Comparison of ENCODE assay signal across 8 mouse cellular contexts in the genomic region with DNA sequence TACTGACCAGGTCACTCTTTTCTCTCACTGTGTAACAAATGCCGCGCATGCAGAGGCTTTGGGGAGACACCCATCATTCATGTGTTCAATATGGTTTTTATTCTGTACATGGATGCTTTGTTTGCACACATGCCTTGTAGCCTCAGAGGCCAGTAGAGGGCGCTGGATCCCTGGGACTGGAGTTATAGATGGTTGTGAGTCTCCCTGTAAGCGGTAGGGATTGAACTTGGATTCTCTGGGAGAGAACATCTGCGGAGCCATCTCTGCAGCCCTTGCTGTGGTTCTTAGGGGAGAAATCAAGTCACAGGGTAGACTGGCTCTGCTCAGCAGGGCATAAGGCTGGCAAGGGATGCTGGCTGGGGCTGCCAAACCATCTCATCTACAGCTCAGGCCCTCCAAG.
DNase-seq lines count a peak whose midpoint lies in the region; ATAC-seq and TF ChIP-seq lines count a peak whose summit lies in the region.

No protein-coding gene starts in this region.

- H3K9me3 ChIP-seq in intestine, postnatal 0 days (ENCODE audit: control insufficient read depth) = no peaks in the 10 kb centered on the region
- no peaks in the 10 kb centered on the region for H3K9me3 ChIP-seq in intestine, embryonic 15.5 days
- no peaks in the 10 kb centered on the region for H3K9me3 ChIP-seq in midbrain, embryonic 15.5 days

- H3K4me3 ChIP-seq in intestine, postnatal 0 days (ENCODE audit: low read depth, low read length) = no peak overlapping the region
- no peak overlapping the region for H3K4me3 ChIP-seq in intestine, embryonic 15.5 days (replicated peaks)
- no peak overlapping the region for H3K4me3 ChIP-seq in midbrain, embryonic 15.5 days

- no peaks in the 10 kb centered on the region for H3K36me3 ChIP-seq in intestine, postnatal 0 days (ENCODE audit: control insufficient read depth, insufficient read depth)
- H3K36me3 ChIP-seq in intestine, embryonic 15.5 days = no peaks in the 10 kb centered on the region
- H3K36me3 ChIP-seq in midbrain, embryonic 15.5 days (replicated peaks) = no peaks in the 10 kb centered on the region

- no peak overlapping the region for H3K4me2 ChIP-seq in intestine, postnatal 0 days (replicated peaks; ENCODE audit: low read depth)
- H3K4me2 ChIP-seq in intestine, embryonic 15.5 days (replicated peaks) = no peak overlapping the region
- no peak overlapping the region for H3K4me2 ChIP-seq in midbrain, embryonic 15.5 days

- H3K9ac ChIP-seq in intestine, postnatal 0 days (ENCODE audit: low read depth, low read length) = no peak overlapping the region
- H3K9ac ChIP-seq in intestine, embryonic 15.5 days = no peak overlapping the region
- no peak overlapping the region for H3K9ac ChIP-seq in midbrain, embryonic 15.5 days

- WGBS in intestine, postnatal 0 days = 60% methylated on average over 5 of the region's 5 CpGs
- whole genome bisulfite sequencing in intestine, embryonic 15.5 days = 57% methylated on average over 5 of the region's 5 CpGs
- 50% methylated on average over 5 of the region's 5 CpGs for WGBS in midbrain, embryonic 15.5 days

- ATAC-seq in intestine, postnatal 0 days = no peak
- no peak; the same call in 1 of the 2 replicates for ATAC-seq in intestine, embryonic 15.5 days
- ATAC-seq in midbrain, embryonic 15.5 days (replicated peaks) = peak; percentile 35; the same call in 1 of the 2 replicates

- no peak overlapping the region for H3K27ac ChIP-seq in intestine, postnatal 0 days (ENCODE audit: low read depth, low read length)
- no peak overlapping the region for H3K27ac ChIP-seq in intestine, embryonic 15.5 days
- no peak overlapping the region for H3K27ac ChIP-seq in midbrain, embryonic 15.5 days

- H3K4me1 ChIP-seq in intestine, postnatal 0 days (replicated peaks; ENCODE audit: control insufficient read depth, insufficient read depth, low read length) = no peaks in the 10 kb centered on the region
- peaks cover 5% of the 10 kb centered on the region; the same call in 1 of the 2 replicates for H3K4me1 ChIP-seq in intestine, embryonic 15.5 days (replicated peaks)
- H3K4me1 ChIP-seq in midbrain, embryonic 15.5 days = peaks cover 9% of the 10 kb centered on the region

- no peaks in the 10 kb centered on the region for H3K27me3 ChIP-seq in intestine, postnatal 0 days (replicated peaks; ENCODE audit: control insufficient read depth, insufficient read depth, low read length)
- H3K27me3 ChIP-seq in intestine, embryonic 15.5 days (replicated peaks) = no peaks in the 10 kb centered on the region
- H3K27me3 ChIP-seq in midbrain, embryonic 15.5 days (replicated peaks) = no peaks in the 10 kb centered on the region

- peak; percentile 80 for TF ChIP-seq CTCF in intestine, postnatal 0 days (IDR thresholded peaks at IDR 0.05; ENCODE audit: low read depth)

- peak; percentile 84 for DNase-seq in ZHBTc4 (ENCODE audit: low read depth, low spot score)
- peak; percentile 86 for DNase-seq in embryo, embryonic 10.5 days (ENCODE audit: low spot score)
- DNase-seq in heart, postnatal 36 days = peak; percentile 47 to 62
- peak; percentile 56 to 77 for DNase-seq in left cerebral cortex, postnatal 10 days (ENCODE audit: extremely low spot score in 1 of 2, low spot score in 2 of 2)
- peak; percentile 21 for DNase-seq in testis, postnatal 14 days (ENCODE audit: low spot score)

- intact Hi-C loops in heart, postnatal 36 days (cut with DNase I) = loop anchor here (5.0 to 10.0 kb wide), 2 partner anchors 306 to 383 kb away; no protein-coding TSS in a partner anchor
- intact Hi-C loops in left cerebral cortex, postnatal 10 days (cut with DNase I) = no loop called here

Comparison
In these comparisons a context has a peak if more than half of its experiments do, and no peak if none do; other contexts are left out.
1. DNase-seq: peak in every context shown above with its lines; median percentile 86 in embryo, embryonic 10.5 days; 84 in ZHBTc4; 66 in left cerebral cortex, postnatal 10 days; 54 in heart, postnatal 36 days; 21 in testis, postnatal 14 days.